Mouse (Mus musculus) telencephalon, adult 2 months (tissue): ENCODE results near the gene Mtmr3.

Source experiments
- DNase-seq: peaks from one replicate; pipeline ENCODE4 v3.0.0-alpha.2; 2011; ENCODE audit warnings: low read depth, low spot score

The Mtmr3 gene

DNA sequence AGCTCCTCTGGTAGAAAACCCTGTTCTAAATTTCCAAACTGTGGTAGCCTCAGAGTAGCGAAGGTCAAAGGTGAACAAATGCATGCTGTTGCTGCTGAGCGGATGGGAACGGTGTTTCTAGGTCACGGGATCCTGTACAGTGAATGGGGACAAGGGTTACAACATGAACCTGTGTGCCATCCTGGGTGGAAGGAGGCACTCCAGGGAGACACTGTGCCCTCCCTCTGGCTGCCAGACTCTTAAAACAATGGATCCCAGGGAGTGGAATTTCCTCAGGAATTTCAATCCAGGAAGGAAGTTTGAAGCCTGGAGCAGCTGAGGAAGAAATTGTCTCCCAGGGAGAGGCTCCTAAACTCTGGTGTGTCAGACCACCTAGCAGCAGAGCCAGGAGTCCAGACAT is 128.5 kb downstream of the Mtmr3 start:
- DNase-seq, result no peak

DNA sequence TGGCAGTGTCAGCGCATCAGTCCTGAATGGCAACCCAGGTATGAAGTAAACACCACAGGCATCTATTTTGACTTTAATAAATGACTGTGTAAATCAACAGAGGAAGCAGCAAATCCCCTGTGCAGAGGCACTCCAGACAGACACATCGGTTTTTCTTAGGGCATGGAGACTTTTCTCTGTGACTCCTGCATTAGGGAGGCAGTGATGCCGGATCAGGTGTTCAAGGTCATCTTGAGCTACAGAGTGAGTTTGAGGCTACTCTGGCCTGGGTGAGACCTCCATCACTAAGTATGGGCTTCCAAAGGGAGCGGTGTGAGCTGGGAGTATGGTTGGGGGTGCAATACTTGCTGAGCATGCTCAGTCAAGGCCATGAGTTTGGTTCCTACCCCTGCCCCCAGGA is 130.0 kb downstream of the Mtmr3 start:
- no peak for DNase-seq

DNA sequence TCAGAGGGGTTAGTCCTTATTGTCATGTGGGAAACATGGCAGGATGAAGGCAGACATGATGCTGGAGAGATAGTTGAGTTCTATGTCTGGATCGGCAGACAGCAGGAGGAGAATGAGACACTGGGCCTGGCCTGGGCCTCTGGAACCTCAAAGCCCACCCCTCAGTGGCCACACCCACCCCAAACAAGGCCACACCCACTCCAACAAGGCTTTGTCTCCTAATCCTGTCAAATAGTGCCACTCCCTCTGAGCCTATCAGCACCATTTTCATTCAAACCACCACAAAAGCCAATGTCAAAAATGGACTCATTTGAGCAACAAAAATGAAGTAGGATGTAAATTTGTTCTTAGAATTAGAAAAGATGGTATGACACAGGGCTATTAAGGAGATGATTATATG is 130.5 kb downstream of the Mtmr3 start:
- no peak for DNase-seq

DNA sequence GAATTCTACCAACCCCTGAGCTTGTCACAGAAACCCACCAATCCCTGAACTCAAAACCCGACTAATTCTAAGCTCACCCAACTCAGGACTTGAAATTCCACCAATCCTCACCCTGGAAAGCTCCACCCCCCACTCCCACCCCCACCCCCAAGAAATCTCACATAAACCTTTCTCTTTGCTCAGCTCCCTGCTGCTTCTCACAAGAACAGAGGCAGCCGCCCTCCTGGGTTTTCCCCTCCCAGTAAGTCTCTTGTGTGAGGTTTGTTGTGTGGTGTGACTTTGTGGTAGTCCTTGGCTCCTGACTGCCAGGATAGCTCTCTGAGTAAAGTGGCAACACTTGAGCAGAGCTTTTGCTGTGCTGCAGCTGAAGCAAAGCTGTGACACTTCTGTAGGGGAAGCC is 131.8 kb downstream of the Mtmr3 start:
- no peak for DNase-seq

DNA sequence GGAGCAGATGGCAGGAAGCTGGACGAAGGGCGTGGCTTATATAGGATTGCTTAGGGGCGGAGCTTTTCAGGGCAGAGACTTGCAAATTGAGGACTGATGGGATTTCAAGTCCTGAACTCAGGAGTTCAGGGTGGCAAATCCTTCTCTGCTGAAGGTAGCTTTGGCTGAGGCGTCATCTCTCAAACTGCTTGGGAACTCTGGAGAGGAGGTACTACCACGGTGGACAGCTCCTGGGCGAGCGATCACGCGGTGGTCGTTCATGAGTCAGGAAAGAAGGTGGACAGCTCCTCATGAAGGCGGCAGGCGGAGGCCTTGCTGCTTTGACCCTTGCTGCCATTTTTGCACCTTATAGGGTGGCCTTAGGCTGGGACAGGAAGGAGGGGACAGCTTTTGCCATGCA is 133.5 kb downstream of the Mtmr3 start:
- DNase-seq, result no peak

DNA sequence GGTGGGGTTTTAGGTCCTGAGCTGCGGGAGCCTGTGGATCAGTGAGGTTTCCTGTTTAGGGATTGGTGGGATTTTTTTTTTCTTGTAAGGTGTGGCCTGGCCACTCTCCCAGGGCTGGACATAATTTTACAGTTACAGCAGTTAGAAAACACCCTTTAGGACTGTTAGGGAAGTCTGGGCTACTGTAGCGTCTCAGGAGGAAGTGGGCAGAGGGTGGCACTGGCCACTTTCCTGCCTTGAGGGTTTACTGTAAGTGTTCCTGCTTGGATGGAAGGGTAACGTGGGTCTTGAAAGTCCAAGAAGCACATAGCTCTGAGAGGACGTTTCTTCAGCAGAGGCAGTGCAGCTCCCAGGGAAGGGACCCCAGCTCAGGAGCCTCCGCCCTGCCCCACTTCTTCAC is 134.0 kb downstream of the Mtmr3 start:
- no peak for DNase-seq

DNA sequence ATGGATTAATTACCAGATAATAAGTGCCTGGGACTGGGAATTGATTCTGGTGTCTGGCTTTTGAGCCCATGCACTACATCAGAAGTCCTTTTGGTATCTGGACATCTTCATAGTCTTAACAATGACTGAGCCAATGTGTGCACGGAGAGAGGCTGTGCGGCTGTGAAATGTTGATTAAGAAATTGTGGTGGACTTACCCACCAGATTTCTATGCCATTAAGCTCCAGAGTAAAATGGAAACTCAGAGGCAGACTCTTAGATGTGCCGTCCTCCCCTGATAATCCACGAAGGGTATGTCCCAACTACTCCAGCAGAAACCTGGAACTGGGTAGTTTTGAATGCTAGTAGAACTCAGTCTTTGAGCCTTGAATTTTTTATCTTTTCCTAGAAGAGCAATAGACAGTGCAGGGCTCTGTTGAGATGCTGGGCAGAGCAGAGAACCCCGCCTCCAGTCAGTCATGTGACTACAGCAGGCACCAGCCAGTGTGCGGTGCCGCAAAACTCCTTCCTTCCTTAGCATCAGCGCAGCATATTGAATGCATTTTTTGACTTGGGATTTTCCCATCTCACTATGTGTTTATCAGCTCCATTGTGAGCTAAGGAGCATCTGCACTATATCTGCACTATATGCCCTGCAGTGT is 139.6 kb downstream of the Mtmr3 start:
- no peak for DNase-seq

DNA sequence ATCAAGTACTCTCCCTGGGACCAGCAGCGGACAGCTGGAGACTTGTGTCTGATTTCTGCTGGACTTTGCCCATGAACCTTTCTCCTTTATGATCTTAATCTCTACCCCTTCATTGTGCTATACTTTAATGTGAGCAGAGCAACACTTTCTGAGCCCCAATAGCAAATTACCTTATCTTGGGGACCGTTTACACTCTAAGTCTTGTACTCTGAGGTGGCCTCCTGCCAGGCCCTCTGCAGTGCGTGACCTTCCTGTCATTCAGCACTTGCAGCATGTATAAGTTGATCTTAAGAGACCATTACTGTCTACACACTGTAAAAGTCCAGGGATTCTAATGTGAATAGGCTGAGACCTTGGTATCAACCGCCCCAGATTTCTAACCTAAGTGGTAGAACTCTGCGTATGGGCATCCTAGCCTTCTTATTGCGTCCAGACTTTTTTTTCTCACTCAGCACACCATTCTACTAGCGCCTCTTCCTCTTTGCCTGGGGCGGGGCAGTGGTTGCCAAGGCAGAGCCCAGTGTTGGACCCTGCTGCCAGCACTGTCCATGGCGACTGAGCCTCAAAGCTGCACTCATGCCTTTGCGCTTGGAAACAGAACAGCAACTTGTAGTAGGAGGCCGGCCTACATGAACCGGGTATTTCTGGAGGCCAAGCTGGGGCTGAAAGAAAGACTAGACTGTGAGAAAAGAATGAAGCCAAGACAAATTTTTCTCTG is 142.0 kb downstream of the Mtmr3 start:
- DNase-seq, result no peak

DNA sequence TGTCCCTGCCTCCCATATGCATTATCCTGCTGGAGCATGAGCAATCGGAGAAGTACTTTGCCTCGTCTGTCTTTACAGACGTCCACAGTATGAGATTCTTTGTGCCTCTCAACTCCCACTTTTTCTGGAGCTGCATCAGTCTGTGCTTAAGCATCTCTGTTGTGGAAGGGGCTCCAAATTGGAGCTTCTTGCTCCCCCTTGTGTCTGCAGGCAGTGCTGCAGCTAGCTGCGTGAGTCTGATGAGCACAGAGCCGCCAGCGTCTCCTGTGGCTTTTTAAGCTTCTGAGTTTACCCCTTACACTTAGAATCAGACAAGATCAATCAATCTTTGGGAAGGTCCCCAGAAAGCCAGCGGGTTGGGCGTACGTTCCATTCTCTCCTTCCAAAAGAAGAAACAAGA is 143.5 kb downstream of the Mtmr3 start:
- DNase-seq, result peak; percentile 8

DNA sequence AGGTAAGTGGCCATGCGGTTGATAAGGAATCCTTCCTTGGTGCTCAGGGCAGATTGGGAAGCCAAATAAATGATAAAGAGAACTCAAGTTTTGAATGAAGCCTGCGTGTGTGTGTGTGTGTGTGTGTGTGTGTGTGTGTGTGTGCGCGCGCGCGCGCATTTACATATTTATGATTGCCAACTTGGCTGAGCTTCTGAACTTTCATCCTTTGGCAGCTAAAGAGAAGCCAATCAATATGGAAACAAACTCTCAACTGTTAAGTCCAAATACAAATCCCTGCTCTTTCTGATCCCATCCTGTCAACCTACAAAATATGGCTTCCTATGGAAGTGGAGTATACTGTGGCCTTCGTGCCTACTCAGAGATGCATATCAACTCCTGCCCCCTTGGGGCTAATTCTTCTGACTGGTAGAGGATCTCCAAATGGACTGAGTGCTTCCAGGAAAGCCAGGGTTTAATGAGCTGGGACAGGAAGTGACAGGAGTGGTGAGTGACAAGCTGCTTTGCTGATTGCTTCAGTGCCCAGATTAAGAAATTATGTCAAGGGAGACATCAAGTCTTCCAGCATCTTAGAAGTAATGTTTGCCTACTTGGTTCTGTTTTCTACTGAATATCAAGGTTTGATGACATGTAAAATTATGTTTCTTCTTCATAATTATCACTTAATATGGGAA is 148.3 kb downstream of the Mtmr3 start:
- DNase-seq, result no peak

DNA sequence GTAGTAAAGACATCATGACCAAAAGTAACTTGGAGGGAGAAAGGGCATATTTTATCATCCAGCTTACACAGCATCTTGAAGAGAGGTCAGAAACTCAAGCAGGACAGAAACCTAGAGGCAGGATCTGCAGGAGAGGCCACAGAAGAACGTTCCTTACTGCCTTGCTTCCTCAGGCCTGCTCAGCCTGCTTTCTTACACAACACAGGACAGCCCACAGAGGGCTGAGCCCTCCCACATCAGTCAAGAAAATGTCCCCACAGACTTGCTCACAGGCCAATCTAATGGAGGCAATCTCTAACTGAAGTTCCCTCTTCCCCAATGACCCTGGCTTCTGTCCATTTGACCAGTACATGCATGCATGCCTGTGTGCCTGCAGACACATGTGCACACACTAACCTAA is 152.4 kb downstream of the Mtmr3 start:
- DNase-seq, result no peak

DNA sequence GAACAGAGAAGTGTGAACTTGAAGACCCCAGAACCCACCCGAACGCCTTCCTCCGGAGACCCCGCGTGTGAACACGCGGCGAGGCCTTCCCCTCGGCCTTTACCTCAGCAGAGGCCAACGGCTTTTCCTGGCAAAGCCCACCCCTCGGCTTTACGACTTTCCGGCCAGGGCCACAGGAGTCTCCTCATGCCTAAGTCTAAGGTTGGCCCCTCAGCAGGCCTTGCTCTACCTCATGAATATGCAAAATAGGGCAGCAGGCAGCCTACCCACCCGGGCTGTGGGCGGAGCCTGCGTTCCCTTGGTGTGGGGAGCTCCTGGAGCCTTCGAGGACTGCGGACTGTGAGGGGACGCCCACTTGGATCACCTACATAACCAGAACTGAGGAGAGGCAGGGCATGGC is 153.7 kb downstream of the Mtmr3 start, which contains the start of gene Hormad2:
Gene Hormad2, minus strand, starts transcription at position 128 of the 400 bp plus-strand sequence.
- DNase-seq, result no peak

DNA sequence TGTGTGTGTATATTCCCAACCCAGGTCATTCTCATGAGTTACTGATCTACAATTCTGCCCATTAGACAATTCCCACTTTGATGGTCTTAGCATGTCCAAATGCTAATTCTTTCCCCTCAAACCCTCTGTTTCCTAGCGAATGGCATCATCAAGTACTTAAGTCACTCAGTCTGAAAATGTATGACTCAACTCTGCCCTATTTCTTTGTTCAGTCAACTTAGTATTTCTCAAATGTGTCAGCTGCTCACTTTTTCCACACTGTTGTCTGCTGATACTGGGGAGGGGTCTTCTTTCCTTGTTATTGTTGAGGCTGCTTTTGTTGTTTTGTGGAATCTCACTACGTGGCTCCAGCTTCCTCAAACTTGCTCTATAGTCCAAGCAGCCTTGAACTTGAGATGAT is 156.5 kb downstream of the Mtmr3 start:
- no peak for DNase-seq

DNA sequence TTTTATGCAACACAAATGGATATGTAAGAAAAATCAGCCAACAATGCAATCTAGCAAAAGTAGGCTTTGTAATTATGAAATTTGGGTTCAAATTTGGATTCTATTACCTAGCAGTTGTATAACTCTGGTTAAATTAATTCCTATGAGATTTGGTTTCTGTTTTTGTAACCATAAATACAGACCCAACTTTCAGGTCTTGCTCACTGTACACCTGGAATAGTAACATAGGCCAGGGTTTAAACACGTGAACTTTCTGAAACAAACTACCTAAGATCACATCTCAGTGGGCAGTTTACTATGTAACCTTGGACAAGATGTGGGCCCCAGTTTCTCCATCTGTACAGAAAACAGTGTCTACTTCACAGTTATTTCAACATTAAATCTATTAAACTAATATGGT is 157.3 kb downstream of the Mtmr3 start:
- no peak for DNase-seq

DNA sequence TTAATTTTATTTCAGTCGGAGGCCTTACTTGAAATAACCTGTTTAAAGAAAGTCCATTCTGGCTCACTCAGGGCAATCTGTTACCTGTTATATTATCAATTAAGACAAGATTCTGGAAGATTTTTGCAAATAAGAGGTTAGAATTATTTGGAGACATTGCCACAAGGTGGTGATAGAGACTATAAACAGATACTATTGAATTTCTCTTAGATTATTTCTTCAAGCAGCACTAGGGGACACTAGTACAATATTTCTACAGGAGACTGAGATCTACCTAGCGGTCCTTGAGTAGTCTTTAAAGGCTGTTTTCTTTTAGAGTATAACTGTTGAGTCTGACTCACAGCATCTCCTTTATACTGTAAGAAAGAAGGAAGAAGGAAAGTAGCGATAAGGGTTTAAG is 158.0 kb downstream of the Mtmr3 start:
- DNase-seq, result peak; percentile 33

DNA sequence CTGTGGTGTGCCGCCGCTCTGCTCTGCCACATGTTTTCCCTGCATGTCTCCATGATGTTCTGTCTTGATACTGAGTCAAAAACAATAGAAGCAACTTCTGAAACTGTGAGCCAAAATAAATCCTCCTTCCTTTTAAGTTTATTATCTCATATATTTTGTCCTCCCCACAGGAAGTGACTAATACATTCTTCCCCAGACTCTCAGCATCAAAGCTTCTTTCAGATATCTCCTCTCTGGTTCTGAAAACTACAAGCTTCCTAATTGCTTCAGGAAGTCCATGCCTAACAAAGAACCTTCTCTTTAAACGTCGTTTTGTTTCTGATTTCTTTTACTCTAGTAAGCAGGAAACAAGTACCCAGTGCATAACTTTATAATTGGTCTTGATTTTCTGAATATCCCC is 160.2 kb downstream of the Mtmr3 start:
- no peak for DNase-seq
